Mouse (Mus musculus) macrophage (primary cell): ENCODE measurements around the gene Cks2. TPM values are rescaled to one million over a fixed set of nuclear protein-coding genes. Genes with fewer than 3 reads are reported as not detected.

ENCODE experiments used
- H3K27ac ChIP-seq: fragments of 350-480 bp; formaldehyde crosslinking; 2 replicates; pipeline ENCODE4 v1.9.0; 2021
- H3K36me3 ChIP-seq: fragments of 350-480 bp; formaldehyde crosslinking; 2 replicates; pipeline ENCODE4 v1.9.0; 2021; ENCODE audit errors: inconsistent target
- H3K4me3 ChIP-seq: fragments of 350-480 bp; formaldehyde crosslinking; 2 replicates; pipeline ENCODE4 v1.9.0; 2021; ENCODE audit errors: inconsistent target
- H3K79me2 ChIP-seq: fragments of 350-480 bp; formaldehyde crosslinking; 2 replicates; pipeline ENCODE4 v1.9.0; 2021; ENCODE audit errors: inconsistent target
- WGBS: methylation state at CpG from one replicate; pipeline ENCODE4 v1.1.7; 2026; ENCODE audit warnings: inconsistent platforms; ENCODE audit not compliant: missing documents; 5-methylcytosine and 5-hydroxymethylcytosine counted together
- polyA plus RNA-seq: library from polyadenylated mRNA; stranded (reverse); fragments of 250-400 nt; gene quantifications from 3 replicates; pipeline ENCODE4 v1.2.4, GENCODE M21; 2018; ENCODE audit warnings: inconsistent platforms
- total RNA-seq, 78 experiments: library from RNA; depleted of rRNA; stranded (reverse); fragments of 250-400 nt; gene quantifications; 1 replicate in 9 of 78; 2 replicates in 24 of 78; 3 replicates in 43 of 78; 4 replicates in 2 of 78; pipeline ENCODE4 v1.2.4; 2018; ENCODE audit warnings: inconsistent platforms in 56 of 78

The Cks2 gene
- total RNA-seq (2018; cell fraction: chromatin; rRNA removed), result 1 to 10 TPM in 12 of 26 experiments, under 1 TPM in 1, not detected in 13; 0.99 to 6.8 (median 2.7) TPM
- total RNA-seq (2018; cell fraction: cytosol; rRNA removed), result 10 to 100 TPM in 7 of 26 experiments, 1 to 10 TPM in 19; 1.9 to 18.0 (median 5.5) TPM
- total RNA-seq (2018; cell fraction: nucleus; rRNA removed), result 1 to 10 TPM in 19 of 26 experiments, under 1 TPM in 1, not detected in 6; 0.89 to 8.9 (median 3.7) TPM
- 4.6 to 12.1 TPM (median 5.3 TPM) in 3 replicates for polyA plus RNA-seq

GRCm38 (mm10) chr13:51644829-51645789 lies at the start of gene Cks2:
Gene Cks2 (plus strand): TSS chr13:51645232.
- H3K79me2 ChIP-seq, result peaks cover 48% of the 10 kb centered on the region
- no peaks in the 10 kb centered on the region for H3K36me3 ChIP-seq
- under 1% methylated on average over 77 of the region's 83 CpGs for WGBS
- peak within 1 kb of the TSS; percentile 77 for H3K27ac ChIP-seq
- H3K4me3 ChIP-seq, result peak within 1 kb of the TSS; percentile 69

DNA sequence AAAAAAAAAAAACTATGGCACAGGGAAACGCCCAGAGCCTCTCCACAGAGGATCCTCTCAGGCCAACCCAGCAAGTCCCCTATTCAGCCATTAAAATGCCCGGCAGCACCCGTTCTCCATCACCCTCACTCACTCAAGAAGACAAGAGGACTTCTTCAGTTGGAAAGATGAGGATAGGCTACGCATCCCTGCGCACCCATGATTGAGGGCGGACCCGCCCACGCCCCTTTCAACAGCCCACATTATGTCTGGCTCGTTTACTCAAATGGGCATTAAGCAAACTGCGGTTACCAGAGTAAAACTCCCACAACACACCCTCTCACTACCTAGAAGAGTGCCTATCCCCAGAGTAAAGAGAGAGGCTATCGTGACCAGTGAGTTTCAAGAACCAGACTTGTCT lies 49.6 kb upstream of the Cks2 start:
- no peak overlapping the region for H3K27ac ChIP-seq
- WGBS, result 49% methylated on average over 11 of the region's 11 CpGs
- no peak overlapping the region for H3K4me3 ChIP-seq
- H3K36me3 ChIP-seq, result no peaks in the 10 kb centered on the region
- H3K79me2 ChIP-seq, result no peaks in the 10 kb centered on the region

DNA sequence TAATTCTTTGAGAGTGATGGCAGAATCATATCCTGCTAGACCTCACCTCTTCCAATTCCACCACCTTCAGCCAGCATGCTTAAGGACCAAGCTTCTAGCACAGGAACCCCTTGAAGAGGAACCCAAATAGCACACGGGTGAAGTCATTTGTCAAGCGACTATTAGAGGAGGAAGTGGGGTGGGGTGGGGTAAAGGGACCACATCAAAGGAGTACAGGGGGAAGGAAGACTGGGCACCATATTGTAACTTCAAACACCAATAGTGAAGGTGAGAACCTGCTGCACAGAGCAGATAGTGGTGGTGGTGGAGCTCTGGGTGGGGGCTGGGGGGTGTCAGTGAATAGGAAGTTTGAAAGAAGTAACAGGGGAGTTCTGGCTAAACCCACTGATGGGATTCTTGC lies 47.0 kb upstream of the Cks2 start:
- Histone ChIP-seq H3K36me3 (no peaks in the 10 kb centered on the region), H3K4me3 (no peak overlapping the region), H3K79me2 (no peaks in the 10 kb centered on the region), H3K27ac (no peak overlapping the region)
- WGBS, result 0% methylated on average over 2 of the region's 2 CpGs

GRCm38 (mm10) chr13:51600169-51600568 lies 44.9 kb upstream of the Cks2 start:
- H3K36me3 ChIP-seq, result no peaks in the 10 kb centered on the region
- 59% methylated on average over 8 of the region's 8 CpGs for WGBS
- H3K27ac ChIP-seq, result no peak overlapping the region
- H3K4me3 ChIP-seq, result no peak overlapping the region
- no peaks in the 10 kb centered on the region for H3K79me2 ChIP-seq

- H3K79me2 ChIP-seq, result no peaks in the 10 kb centered on the region
- no peak overlapping the region for H3K4me3 ChIP-seq
- no peaks in the 10 kb centered on the region for H3K36me3 ChIP-seq
- H3K27ac ChIP-seq, result no peak overlapping the region
- 87% methylated on average over 7 of the region's 8 CpGs for WGBS
Measured at GRCm38 (mm10) chr13:51602764-51603163, 42.3 kb upstream of the Cks2 start.

DNA sequence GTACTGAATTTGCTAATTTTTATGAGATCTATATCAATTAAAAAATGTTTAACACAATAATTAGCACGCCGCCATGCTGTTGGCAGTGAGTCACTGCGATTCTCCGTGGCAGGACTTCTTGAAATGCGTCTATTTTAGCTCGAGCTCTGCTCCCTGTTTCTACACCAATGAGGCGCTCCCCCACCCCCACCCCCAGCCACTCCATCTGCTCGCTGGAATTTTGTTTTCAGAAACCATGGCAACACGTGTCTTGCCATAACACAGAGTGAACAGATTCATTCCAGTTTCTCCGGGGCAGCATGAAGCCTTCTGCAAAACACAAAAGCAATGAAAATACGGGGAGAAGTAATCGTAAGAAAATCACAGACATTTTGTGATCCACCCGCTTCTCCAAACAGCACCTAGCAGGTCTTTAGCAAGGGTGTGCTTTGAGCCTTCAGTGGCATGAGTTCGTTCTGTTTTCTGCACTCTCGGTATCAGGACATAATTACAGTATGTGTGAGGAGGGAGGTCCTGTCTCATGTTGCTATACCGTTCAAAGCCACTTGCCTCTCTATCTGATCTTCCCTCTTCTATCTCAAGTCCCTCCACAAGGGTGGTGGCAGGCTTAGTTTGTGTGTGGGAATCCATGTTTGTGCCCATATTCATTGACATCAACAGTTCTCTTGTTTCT lies 41.7 kb upstream of the Cks2 start:
- no peaks in the 10 kb centered on the region for H3K36me3 ChIP-seq
- H3K79me2 ChIP-seq, result no peaks in the 10 kb centered on the region
- 69% methylated on average over 16 of the region's 16 CpGs for WGBS
- H3K4me3 ChIP-seq, result no peak overlapping the region
- no peak overlapping the region for H3K27ac ChIP-seq

DNA sequence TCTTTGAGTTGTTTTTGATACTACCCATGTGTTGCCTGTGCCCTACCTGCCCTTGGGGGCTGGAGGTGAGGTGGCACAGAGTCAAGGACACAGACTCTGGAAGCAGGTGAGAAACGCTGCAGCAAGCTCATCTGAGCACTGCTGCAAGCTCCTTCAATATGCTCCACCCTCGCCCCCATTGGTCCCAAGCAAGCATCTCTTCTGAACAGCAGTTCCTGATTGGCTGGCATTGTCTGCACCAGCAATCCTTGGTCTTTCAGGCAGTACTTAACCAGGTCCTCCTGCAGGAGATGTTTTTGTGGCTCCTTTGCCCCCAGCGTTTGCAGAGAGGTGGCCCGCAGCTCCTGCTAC lies 41.2 kb upstream of the Cks2 start:
- Histone ChIP-seq H3K36me3 (no peaks in the 10 kb centered on the region), H3K27ac (no peak overlapping the region), H3K79me2 (no peaks in the 10 kb centered on the region), H3K4me3 (no peak overlapping the region)
- WGBS, result 49% methylated on average over 4 of the region's 4 CpGs

- 100% methylated on average over 1 of the region's 7 CpGs for WGBS
- Histone ChIP-seq H3K79me2 (no peaks in the 10 kb centered on the region), H3K36me3 (no peaks in the 10 kb centered on the region), H3K4me3 (no peak overlapping the region), H3K27ac (no peak overlapping the region)
Measured at GRCm38 (mm10) chr13:51609231-51609630, 35.8 kb upstream of the Cks2 start.

DNA sequence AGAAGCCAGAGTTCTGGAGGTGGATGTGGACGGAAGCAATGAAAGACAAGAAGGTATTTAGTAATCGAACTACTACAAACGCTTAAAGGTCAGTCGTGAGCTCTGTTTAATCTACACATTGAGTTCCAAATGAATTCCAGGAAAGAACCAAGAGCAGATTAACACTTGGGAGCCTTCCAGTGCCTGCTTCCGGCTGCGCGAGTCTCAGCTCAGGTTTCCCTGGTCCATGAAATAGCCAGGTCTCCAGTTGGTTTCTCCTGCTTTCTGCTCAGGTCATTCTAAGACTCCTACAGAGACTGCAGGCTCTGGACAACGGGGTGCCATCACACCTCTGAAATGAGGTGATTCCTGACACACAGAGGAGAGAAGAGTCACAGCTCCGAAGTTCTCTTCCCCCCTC lies 34.0 kb upstream of the Cks2 start:
- H3K4me3 ChIP-seq, result no peak overlapping the region
- no peaks in the 10 kb centered on the region for H3K79me2 ChIP-seq
- 31% methylated on average over 9 of the region's 9 CpGs for WGBS
- H3K36me3 ChIP-seq, result no peaks in the 10 kb centered on the region
- H3K27ac ChIP-seq, result no peak overlapping the region

DNA sequence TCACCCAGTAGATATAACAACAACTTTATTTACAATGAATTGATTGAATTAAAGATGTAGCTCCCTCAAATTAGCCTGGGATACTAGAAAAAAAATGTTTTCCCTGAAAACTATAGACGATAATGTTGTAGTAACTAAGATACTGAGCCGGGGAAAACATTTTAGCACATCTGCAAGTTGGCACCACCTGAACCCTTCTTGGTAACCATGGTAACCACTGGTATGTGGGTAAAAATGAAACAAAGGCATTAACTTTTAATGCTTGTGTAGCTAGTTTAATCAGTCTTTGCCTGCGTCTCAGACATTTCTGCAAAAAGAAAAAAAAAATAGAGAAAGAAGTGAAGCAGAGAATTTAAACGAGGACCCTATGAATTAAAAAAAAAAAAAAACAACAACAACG lies 33.5 kb upstream of the Cks2 start:
- Histone ChIP-seq H3K27ac (no peak overlapping the region), H3K4me3 (no peak overlapping the region), H3K36me3 (no peaks in the 10 kb centered on the region), H3K79me2 (no peaks in the 10 kb centered on the region)
- 73% methylated on average over 5 of the region's 5 CpGs for WGBS

DNA sequence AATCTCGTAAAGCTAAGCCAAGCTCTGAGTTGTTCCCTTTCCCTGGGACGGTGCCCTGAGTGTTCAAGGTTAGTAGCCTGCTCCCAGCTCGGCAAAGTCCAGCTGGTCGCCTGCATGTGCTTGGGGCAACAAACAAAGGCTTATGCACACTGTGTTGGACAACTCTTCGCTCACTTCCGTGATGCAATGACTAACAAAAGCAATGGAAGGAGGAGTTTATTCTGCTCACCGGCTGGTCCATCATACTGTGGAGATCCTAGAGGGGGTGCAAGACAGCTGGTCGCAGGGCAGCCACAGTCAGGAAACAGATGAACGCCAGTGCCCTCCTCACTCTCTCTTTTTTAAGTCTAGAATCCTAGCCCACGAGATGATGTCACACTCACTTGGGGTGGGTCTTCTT lies 29.2 kb upstream of the Cks2 start:
- Histone ChIP-seq H3K27ac (no peak overlapping the region), H3K79me2 (no peaks in the 10 kb centered on the region), H3K4me3 (no peak overlapping the region), H3K36me3 (no peaks in the 10 kb centered on the region)
- 44% methylated on average over 10 of the region's 10 CpGs for WGBS

DNA sequence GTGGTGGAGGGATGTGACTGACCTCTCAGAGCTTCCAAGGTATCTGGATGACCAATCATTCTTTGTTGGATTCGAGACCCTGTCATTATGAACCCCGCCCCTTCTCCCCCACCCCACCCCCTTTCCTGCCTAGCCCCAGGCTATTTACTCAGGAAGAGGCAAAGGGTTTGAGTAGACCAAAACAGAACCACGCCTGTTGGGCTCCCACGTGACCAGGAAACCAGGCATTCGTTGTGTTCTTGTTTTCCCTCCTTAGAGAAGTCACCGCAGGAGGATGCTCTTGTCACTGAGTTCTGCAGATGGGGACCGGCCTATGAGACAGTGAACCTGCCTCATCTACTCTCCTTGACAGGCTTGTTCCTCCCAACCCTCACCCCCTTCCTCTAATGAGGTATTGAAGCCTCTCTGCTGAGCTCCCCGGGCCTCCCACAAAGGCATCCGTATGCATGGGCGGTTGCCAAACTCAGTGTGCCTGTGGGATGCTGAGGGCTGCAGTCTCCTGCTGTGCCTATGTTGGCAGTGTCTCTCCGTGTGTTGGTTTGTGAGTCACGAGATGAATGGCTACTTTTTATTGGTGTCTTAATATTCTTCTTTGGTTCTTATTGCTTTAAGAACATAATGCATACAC lies 28.5 kb upstream of the Cks2 start:
- WGBS, result 14% methylated on average over 11 of the region's 12 CpGs
- H3K27ac ChIP-seq, result no peak overlapping the region
- no peaks in the 10 kb centered on the region for H3K36me3 ChIP-seq

DNA sequence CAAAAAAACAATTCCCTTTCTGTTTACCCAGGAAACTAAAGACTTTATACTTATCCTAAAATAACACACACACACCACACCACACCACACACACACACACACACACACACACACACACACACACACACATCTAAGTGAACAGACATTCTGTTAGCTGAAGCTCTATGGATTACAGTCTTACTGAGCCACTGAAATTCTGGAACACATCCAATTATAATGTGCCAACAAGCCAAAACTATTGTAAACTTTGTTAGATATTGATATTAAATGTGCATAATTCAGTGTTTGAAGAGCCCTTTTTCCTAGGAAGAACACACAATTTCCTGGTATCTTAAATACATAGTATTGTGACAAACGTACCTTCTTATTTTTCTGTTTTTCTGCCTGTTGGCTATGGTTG lies 27.7 kb upstream of the Cks2 start:
- Histone ChIP-seq H3K4me3 (no peak overlapping the region), H3K36me3 (no peaks in the 10 kb centered on the region), H3K27ac (no peak overlapping the region), H3K79me2 (no peaks in the 10 kb centered on the region)
- 90% methylated on average over 1 of the region's 1 CpGs for WGBS

More for the DNA sequence above, 28.5 kb upstream of the Cks2 start:
- H3K4me3 ChIP-seq, result no peak overlapping the region
- no peaks in the 10 kb centered on the region for H3K79me2 ChIP-seq

DNA sequence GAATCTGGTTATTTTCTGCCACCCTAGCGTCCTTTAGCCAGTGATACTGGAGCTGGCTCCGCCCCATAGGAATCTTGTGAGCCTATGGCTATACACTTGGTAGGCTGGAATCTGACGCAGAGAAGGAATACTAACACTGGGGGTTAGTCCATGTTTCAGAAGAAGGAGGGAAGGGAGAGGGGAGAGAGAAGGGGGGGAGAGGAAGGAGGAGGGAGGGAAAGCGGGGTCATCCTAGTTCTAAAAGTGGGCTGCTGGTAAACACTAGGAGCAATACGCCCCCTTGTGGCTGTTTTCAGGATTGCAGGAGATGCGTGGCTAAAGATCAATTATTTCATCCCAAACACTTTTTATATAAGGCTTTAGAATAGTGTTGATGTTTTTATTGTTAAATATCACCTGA lies 27.2 kb upstream of the Cks2 start:
- Histone ChIP-seq H3K4me3 (no peak overlapping the region), H3K79me2 (no peaks in the 10 kb centered on the region), H3K27ac (no peak overlapping the region), H3K36me3 (no peaks in the 10 kb centered on the region)
- WGBS, result 26% methylated on average over 5 of the region's 6 CpGs
